Mouse (Mus musculus) bone marrow, adult 2 months (tissue): Measurements from ENCODE around the gene Kars.

Source experiments
- CTCF ChIP-seq: fragments of 200-500 bp; IDR thresholded peaks from 2 replicates; pipeline ENCODE4 v1.5.1; 2011; ENCODE audit warnings: low read length, control low read depth; ENCODE audit not compliant: control insufficient read depth, insufficient read depth
- POLR2A ChIP-seq: fragments of 200-500 bp; IDR thresholded peaks from 2 replicates; pipeline ENCODE4 v1.6.1; 2011; ENCODE audit warnings: low read depth, mild to moderate bottlenecking, control low read depth, low read length, borderline replicate concordance; ENCODE audit not compliant: control insufficient read depth

GRCm38 (mm10) chr8:112037521-112037920 is 26.4 kb upstream of the Kars start:
- TF ChIP-seq POLR2A (no peak), CTCF (no peak)
